Mouse (Mus musculus) stomach, embryonic 15.5 days (tissue): ENCODE data around the gene Otogl. TPM values are rescaled to one million over a fixed set of nuclear protein-coding genes. Genes with fewer than 3 reads are reported as not detected.

ENCODE experiments used
- ATAC-seq: fragments of 200-750 bp; cut with Nextera tagmentation; 2 replicates; pipeline ENCODE4 v1.8.0; 2017; ENCODE audit warnings: low read depth, moderate number of reproducible peaks, moderate TSS enrichment; ENCODE audit not compliant: insufficient read depth, low FRiP score
- H3K27ac ChIP-seq: fragments of 300-500 bp; sonication (generic); 2 replicates; pipeline ENCODE4 v1.5.1; 2015; ENCODE audit warnings: mild to moderate bottlenecking, inconsistent platforms
- H3K27me3 ChIP-seq: fragments of 300-500 bp; sonication (generic); replicated peaks from 2 replicates; pipeline ENCODE4 v1.6.1; 2015; ENCODE audit warnings: inconsistent platforms
- H3K36me3 ChIP-seq: fragments of 300-500 bp; sonication (generic); 2 replicates; pipeline ENCODE4 v1.6.1; 2015; ENCODE audit warnings: inconsistent platforms
- H3K4me1 ChIP-seq: fragments of 300-500 bp; sonication (generic); 2 replicates; pipeline ENCODE4 v1.6.1; 2015; ENCODE audit warnings: inconsistent platforms
- H3K4me2 ChIP-seq: fragments of 300-500 bp; sonication (generic); 2 replicates; pipeline ENCODE4 v1.6.1; 2015; ENCODE audit warnings: mild to moderate bottlenecking, inconsistent platforms
- H3K4me3 ChIP-seq: fragments of 300-500 bp; sonication (generic); replicated peaks from 2 replicates; pipeline ENCODE4 v1.5.1; 2015; ENCODE audit warnings: inconsistent platforms
- H3K9ac ChIP-seq: fragments of 300-500 bp; sonication (generic); 2 replicates; pipeline ENCODE4 v1.6.1; 2015; ENCODE audit warnings: inconsistent platforms
- H3K9me3 ChIP-seq: fragments of 300-500 bp; sonication (generic); 2 replicates; pipeline ENCODE4 v1.6.1; 2016; ENCODE audit warnings: inconsistent platforms
- WGBS: fragments of 180-500 bp; shearing (Covaris S2); methylation state at CpG from one replicate; pipeline ENCODE4 v1.1.7; 2015; 5-methylcytosine and 5-hydroxymethylcytosine counted together
- polyA plus RNA-seq: library from polyadenylated mRNA; unstranded; fragments of >200 nt; fragmentation: Nextera tagmentation; extraction: Ambion mirVana; gene quantifications from 2 replicates; pipeline ENCODE4 v1.2.1, GENCODE M21; 2015

Otogl gene
- polyA plus RNA-seq, 1 experiment from 2014 or later = 0.04 TPM

DNA sequence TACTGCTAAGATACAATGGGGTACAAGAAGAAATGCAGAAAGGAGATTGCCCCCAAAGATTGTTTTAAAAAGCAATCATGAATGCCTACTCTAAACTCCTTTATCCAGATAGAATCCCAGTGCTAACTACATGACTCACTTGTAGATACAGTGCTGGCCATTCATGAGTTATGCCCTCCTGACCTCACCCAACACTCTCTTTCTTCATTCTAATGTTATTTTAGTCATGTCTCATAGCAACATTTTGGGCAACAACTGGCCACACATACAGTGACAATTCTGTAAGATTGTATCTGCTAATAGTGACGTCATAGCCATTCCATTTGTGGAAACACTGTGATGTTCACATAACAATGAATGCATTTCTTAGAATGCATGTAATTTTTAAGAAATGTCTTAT, 21.6 kb upstream of the Otogl start:
- 76% methylated on average over 1 of the region's 1 CpGs for WGBS

DNA sequence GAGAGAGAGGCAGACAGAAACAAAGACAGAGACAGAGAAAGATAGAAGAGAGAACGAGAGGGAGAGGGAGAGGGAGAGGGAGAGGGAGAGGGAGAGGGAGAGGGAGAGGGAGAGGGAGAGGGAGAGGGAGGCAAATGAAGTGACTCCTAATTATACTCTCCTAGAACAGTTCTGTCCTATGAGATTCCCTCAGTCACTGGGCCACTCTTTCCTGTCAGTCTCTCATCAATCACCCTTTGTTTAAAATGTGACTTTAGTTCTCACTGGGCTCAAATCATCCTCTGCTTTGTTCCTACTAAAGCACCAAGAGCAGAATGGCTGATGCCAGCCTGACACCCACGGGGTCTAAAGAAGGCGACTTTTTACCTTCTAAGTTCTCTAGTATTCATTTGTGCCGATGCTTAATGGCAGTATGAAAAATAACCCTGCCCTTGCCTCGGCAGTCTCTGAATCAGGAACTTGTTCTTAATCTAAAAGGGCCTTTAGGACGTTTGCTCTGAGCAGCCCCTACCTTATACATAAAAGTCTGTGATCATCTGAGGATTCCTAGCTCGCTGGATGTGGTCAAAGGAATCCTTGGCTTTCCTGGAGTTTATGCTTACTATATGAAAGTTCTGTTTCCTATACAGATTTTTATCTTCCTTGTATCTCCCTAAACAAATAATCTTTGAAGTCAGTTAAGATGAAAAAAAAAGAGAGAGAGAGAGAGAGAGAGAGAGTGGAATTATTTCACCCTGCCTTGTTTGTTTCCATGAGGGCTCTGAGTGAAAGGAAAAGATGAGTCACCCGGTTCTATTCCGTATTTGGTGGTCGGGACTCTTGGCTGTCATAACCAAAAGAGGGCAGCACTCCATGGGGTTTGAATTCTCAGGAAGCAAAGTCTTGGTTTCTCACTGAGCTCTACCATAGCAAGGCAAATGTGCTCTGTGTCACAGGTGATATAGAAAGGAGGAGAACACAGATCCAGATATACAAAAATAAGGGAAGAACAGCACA, 20.2 kb upstream of the Otogl start:
- no peaks in the 10 kb centered on the region for H3K36me3 ChIP-seq
- peak overlapping the region; percentile 26 for H3K27ac ChIP-seq
- no peaks in the 10 kb centered on the region for H3K27me3 ChIP-seq
- H3K9ac ChIP-seq = no peak overlapping the region
- peak; percentile 60 for ATAC-seq
- 0 out of 2 replicates have a peak, but pooled peaks cover 10% of the 10 kb centered on the region for H3K4me1 ChIP-seq
- H3K4me3 ChIP-seq = no peak overlapping the region
- no peak overlapping the region for H3K4me2 ChIP-seq
- H3K9me3 ChIP-seq = no peaks in the 10 kb centered on the region
- WGBS = 13% methylated on average over 9 of the region's 10 CpGs

More for the DNA sequence above, 21.6 kb upstream of the Otogl start:
- no peak overlapping the region for H3K9ac ChIP-seq
- no peak overlapping the region for H3K27ac ChIP-seq
- H3K4me1 ChIP-seq = 0 out of 2 replicates have a peak, but pooled peaks cover 10% of the 10 kb centered on the region
- no peaks in the 10 kb centered on the region for H3K27me3 ChIP-seq
- H3K36me3 ChIP-seq = no peaks in the 10 kb centered on the region
- H3K4me2 ChIP-seq = no peak overlapping the region
- no peak for ATAC-seq
- H3K4me3 ChIP-seq = no peak overlapping the region
- H3K9me3 ChIP-seq = no peaks in the 10 kb centered on the region

GRCm38 (mm10) chr10:107930471-107931021, 18.6 kb upstream of the Otogl start:
- Histone ChIP-seq H3K27me3 (no peaks in the 10 kb centered on the region), H3K4me2 (no peak overlapping the region)
- WGBS = 42% methylated on average over 7 of the region's 7 CpGs

GRCm38 (mm10) chr10:107925306-107925705, 13.4 kb upstream of the Otogl start:
- H3K4me1 ChIP-seq = 0 out of 2 replicates have a peak, but pooled peaks cover 3% of the 10 kb centered on the region

More at GRCm38 (mm10) chr10:107930471-107931021, 18.6 kb upstream of the Otogl start:
- 0 out of 2 replicates have a peak, but pooled peaks cover 10% of the 10 kb centered on the region for H3K4me1 ChIP-seq
- H3K9me3 ChIP-seq = no peaks in the 10 kb centered on the region
- no peaks in the 10 kb centered on the region for H3K36me3 ChIP-seq
- 0 out of 2 replicates have a peak, but pooled peaks have one; percentile 28 for ATAC-seq
- peak overlapping the region; percentile 35; the same call in 1 of the 2 replicates for H3K27ac ChIP-seq
- H3K4me3 ChIP-seq = no peak overlapping the region
- no peak overlapping the region for H3K9ac ChIP-seq

DNA sequence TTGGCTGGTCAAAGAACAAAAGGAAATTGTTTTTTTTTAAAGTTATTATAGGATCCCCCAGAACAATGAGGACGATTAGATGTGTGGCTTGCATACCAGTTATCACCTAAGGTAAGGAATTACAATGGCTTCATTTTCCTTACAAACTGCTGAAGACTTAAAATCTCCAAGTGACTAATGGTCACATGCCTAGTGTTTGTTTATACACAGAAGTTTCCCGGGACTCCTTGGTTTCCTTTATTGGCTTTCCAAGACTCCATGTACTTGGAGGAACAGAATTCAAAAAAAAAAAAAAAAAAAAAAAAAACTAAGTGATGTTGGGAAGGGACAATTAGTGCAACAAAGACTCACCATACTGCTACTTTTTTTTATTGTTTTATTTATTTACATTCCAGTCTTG, 11.9 kb upstream of the Otogl start:
- 28% methylated on average over 2 of the region's 2 CpGs for WGBS

More at GRCm38 (mm10) chr10:107925306-107925705, 13.4 kb upstream of the Otogl start:
- Histone ChIP-seq H3K9me3 (no peaks in the 10 kb centered on the region), H3K27ac (no peak overlapping the region), H3K27me3 (no peaks in the 10 kb centered on the region), H3K4me3 (no peak overlapping the region), H3K4me2 (no peak overlapping the region), H3K9ac (no peak overlapping the region), H3K36me3 (no peaks in the 10 kb centered on the region)
- ATAC-seq = no peak

GRCm38 (mm10) chr10:107922750-107923149, 10.8 kb upstream of the Otogl start:
- no peak overlapping the region for H3K4me2 ChIP-seq
- H3K27me3 ChIP-seq = no peaks in the 10 kb centered on the region
- H3K9ac ChIP-seq = no peak overlapping the region
- H3K4me3 ChIP-seq = no peak overlapping the region
- no peaks in the 10 kb centered on the region for H3K36me3 ChIP-seq
- no peaks in the 10 kb centered on the region for H3K4me1 ChIP-seq
- no peak overlapping the region for H3K27ac ChIP-seq
- 11% methylated on average over 1 of the region's 1 CpGs for WGBS
- ATAC-seq = no peak
- no peaks in the 10 kb centered on the region for H3K9me3 ChIP-seq

More for the DNA sequence above, 11.9 kb upstream of the Otogl start:
- Histone ChIP-seq H3K27ac (no peak overlapping the region), H3K4me2 (no peak overlapping the region), H3K4me3 (no peak overlapping the region), H3K36me3 (no peaks in the 10 kb centered on the region), H3K9ac (no peak overlapping the region), H3K9me3 (no peaks in the 10 kb centered on the region), H3K27me3 (no peaks in the 10 kb centered on the region), H3K4me1 (no peaks in the 10 kb centered on the region)
- ATAC-seq = no peak

- no peaks in the 10 kb centered on the region for H3K9me3 ChIP-seq
- no peak overlapping the region for H3K4me3 ChIP-seq
- H3K4me2 ChIP-seq = no peak overlapping the region
- WGBS = 18% methylated on average over 1 of the region's 1 CpGs
- no peak overlapping the region for H3K9ac ChIP-seq
- H3K27ac ChIP-seq = no peak overlapping the region
- no peaks in the 10 kb centered on the region for H3K4me1 ChIP-seq
- no peaks in the 10 kb centered on the region for H3K36me3 ChIP-seq
- ATAC-seq = no peak
- no peaks in the 10 kb centered on the region for H3K27me3 ChIP-seq
Measured at GRCm38 (mm10) chr10:107921549-107921948, 9.6 kb upstream of the Otogl start.

- Histone ChIP-seq H3K4me3 (no peak overlapping the region), H3K4me1 (no peaks in the 10 kb centered on the region), H3K27ac (no peak overlapping the region), H3K27me3 (no peaks in the 10 kb centered on the region), H3K9ac (no peak overlapping the region), H3K36me3 (no peaks in the 10 kb centered on the region), H3K4me2 (no peak overlapping the region), H3K9me3 (no peaks in the 10 kb centered on the region)
- no peak for ATAC-seq
- WGBS = 81% methylated on average over 1 of the region's 1 CpGs
Measured at GRCm38 (mm10) chr10:107921134-107921533, 9.2 kb upstream of the Otogl start.

DNA sequence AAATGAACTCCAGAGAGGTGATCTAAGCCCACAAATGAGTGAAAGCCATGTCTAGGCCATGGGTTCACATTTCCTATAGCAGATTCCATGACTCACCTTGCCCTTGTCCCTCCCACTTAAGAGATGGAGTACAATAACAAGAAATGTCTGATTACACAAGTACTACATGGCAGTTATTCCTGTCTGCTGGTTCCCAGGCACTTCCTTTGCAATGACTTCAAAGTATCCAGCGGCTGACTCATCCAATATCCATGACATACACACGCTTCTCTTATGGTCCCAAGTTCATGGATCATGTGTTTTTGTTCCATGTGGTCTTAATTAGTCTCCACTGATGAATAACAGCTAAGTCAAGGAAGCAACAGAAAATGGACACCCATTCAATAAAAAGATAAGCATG, 1.1 kb upstream of the Otogl start:
- Histone ChIP-seq H3K4me1 (no peaks in the 10 kb centered on the region), H3K9ac (no peak overlapping the region), H3K27ac (no peak overlapping the region), H3K4me3 (no peak overlapping the region), H3K4me2 (no peak overlapping the region), H3K36me3 (no peaks in the 10 kb centered on the region), H3K27me3 (no peaks in the 10 kb centered on the region), H3K9me3 (no peaks in the 10 kb centered on the region)
- 81% methylated on average over 2 of the region's 2 CpGs for WGBS
- no peak for ATAC-seq

- H3K9ac ChIP-seq = no peak overlapping the region
- no peak overlapping the region for H3K27ac ChIP-seq
- H3K9me3 ChIP-seq = no peaks in the 10 kb centered on the region
- no peaks in the 10 kb centered on the region for H3K36me3 ChIP-seq
- no peak overlapping the region for H3K4me2 ChIP-seq
- no peak for ATAC-seq
- WGBS = 55% methylated on average over 10 of the region's 10 CpGs
- H3K4me3 ChIP-seq = no peak overlapping the region
- H3K4me1 ChIP-seq = peaks cover 3% of the 10 kb centered on the region; the same call in 1 of the 2 replicates
- H3K27me3 ChIP-seq = no peaks in the 10 kb centered on the region
Measured at GRCm38 (mm10) chr10:107906453-107906852, 5.5 kb downstream of the Otogl start.

- 56% methylated on average over 7 of the region's 7 CpGs for WGBS
- Histone ChIP-seq H3K9me3 (no peaks in the 10 kb centered on the region), H3K36me3 (no peaks in the 10 kb centered on the region), H3K4me1 (peaks cover 3% of the 10 kb centered on the region; the same call in 1 of the 2 replicates), H3K9ac (no peak overlapping the region), H3K4me3 (no peak overlapping the region), H3K4me2 (no peak overlapping the region), H3K27me3 (no peaks in the 10 kb centered on the region), H3K27ac (no peak overlapping the region)
- no peak for ATAC-seq
Measured at GRCm38 (mm10) chr10:107905274-107906034, 6.5 kb downstream of the Otogl start.
